Mouse (Mus musculus) embryo, embryonic 11.5 days (tissue): Measurements from ENCODE around the gene Sh3rf1.

Source experiments
- DNase-seq: peaks from one replicate; pipeline ENCODE4 v3.0.0-alpha.2; 2012; ENCODE audit warnings: low read depth, low spot score

The Sh3rf1 gene

DNA sequence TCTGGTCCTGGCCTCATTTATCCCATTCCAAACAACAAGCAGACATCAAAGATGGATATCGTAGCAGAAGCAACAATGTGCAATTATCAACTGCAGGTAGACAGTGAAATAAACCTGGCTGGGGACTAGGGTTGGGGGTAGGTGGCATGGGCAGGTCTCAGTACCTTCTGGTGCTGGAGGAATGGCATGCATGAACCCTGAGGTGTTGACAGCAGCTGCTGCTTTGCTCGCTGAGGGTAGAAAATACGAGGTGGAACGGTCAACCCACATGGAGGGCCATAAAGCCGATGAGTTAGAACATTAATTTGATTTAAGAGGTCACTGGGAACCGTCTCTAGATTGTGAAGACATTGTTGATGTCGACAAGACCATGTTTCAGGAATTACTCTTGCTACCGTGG is 98.8 kb downstream of the Sh3rf1 start:
- DNase-seq = no peak

DNA sequence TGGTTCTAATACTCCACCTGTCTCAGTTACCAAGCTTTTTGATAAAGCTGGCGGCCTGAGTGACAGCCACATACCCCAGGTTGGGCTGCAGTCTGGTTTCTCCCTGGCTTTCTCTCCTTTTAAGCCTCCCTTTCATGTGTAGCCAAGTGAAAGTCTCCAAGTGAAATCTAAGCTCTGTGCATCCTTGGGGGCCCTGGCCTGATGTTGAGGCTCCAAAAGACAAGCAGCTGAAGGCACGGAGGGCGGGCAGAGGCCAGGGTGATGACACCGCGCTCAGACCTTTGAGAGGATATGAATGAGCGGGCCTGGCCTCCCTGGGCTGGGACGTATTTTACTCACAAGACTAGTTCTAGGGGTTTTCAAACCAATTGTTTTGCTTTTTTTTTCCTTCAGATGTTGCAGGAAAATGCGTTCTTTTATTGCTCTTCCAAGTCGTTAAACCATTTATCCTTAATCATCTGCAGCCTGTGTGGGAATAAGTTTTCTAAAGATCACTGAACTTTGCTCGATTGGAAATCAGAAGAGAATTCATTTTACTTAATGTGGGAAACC is 100.8 kb downstream of the Sh3rf1 start:
- DNase-seq = no peak

GRCm38 (mm10) chr8:61325014-61325715 is 101.5 kb downstream of the Sh3rf1 start:
- no peak for DNase-seq

DNA sequence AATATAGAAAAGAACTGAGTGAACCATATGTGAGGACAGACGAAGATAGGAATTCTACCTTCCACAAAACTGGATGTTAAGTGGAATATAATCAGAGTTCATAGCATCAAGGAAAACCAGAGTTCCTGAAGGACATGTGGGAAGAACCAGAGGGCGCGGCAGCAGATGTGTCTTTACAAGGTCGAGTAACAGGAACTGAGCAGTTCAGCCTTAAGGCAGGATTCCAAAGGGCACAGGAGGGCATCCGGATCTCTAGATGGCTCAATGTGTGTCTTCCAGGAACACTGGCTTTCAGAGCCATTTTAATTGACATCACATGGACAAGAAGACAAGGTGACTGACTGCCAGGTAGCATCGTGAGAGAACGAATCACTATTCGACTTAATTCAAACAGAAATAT is 102.6 kb downstream of the Sh3rf1 start:
- DNase-seq = no peak

DNA sequence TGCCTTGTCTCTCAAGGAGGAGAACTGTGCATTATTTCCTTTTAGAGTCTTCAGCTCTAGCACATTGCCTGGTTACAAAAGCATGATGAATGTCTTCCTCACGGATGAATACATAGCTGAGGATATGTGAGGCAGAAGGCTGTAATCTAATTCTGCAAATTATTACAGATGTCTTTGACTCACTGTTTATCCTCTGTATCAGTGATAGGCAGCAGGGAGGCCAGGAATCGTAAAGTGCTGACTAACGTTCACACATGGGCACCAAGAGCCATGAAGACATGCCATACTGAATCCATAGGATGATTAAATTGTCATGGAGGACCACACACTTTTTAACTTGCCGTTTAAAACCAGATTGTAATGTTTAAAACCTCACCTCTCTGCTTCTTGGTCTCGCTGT is 103.7 kb downstream of the Sh3rf1 start:
- no peak for DNase-seq

GRCm38 (mm10) chr8:61339629-61340028 is 116.0 kb downstream of the Sh3rf1 start:
- no peak for DNase-seq

GRCm38 (mm10) chr8:61340283-61340984 is 116.8 kb downstream of the Sh3rf1 start:
- no peak for DNase-seq

- no peak for DNase-seq
These were observed 118.1 kb downstream of the Sh3rf1 start for GRCm38 (mm10) chr8:61341587-61342441.

GRCm38 (mm10) chr8:61342473-61343026 is 118.9 kb downstream of the Sh3rf1 start:
- DNase-seq = no peak

DNA sequence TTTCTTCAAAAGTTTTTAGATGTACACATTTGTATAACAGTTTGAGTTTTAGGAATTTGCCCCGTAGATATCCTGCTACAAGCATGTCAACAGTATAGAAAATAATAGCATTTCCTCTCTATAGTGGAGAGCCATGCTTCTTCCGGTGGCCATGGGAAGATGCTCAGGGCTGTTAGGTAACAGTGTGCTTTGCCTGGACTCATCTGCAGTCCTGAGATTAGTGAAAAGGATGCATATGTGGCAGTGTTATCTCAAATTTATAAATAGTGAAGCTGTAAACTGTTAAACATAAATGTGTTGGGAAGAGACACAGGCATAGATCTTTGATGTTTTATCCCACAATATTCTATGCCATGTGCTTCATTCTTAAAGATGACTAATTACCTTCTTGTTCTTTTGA is 120.8 kb downstream of the Sh3rf1 start:
- no peak for DNase-seq

DNA sequence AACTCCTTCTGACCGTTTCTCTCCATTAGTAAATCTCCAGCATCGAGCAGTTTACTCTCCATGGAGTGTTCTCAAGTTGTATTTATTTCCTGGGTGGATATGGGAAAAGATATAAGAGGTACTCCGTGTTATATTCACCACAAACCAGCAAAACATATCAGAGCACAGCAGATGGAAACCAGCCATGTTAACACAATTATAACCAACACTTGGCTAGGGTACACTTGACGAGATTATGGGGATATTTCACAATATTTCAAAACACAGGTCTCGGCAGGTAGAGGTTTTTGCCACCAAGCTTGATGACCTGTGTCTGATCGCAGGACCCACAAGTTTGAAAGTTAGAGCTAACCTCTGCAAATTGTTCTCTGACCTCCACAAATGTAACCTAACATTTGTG is 123.3 kb downstream of the Sh3rf1 start:
- no peak for DNase-seq

DNA sequence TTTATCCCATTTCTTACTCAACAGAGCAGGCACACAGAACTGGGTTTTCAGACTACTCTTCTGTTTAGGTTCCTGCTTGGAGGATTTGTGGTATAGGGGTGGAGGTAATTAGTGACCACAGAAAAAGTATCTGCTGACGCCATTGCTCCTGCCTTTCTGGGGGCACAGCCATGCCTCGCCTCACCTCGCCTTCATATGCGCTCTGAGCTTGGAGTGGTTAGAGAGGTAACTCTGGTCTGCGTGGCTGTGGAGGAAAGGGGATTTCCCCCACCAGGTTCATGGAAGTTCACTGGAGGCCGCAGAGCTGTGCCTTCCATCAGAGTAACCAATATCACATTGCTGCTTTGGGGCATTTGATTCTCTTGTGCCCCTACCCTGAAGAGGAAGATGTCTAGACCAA is 123.9 kb downstream of the Sh3rf1 start:
- no peak for DNase-seq

DNA sequence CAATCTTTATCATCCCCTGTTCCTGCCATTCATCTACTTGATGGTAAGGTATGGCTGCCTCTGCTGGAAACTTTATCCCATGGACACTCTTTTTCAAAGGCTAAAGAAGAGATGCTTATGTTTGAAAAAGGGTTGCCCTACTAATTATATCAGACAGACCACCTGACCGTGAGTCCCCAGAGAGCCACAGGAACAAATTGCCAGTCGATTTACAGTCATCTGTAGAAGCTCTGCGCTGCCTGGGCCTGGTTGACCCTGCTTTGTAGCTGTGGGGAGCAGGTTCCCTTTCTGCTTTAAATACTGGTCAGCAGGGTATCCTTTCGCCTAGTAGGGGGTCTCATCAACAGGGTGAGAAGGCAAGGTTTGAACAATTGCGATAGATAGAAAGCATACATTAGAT is 124.4 kb downstream of the Sh3rf1 start:
- no peak for DNase-seq

GRCm38 (mm10) chr8:61348518-61348917 is 124.8 kb downstream of the Sh3rf1 start:
- no peak for DNase-seq

- no peak for DNase-seq
These were observed 126.8 kb downstream of the Sh3rf1 start for GRCm38 (mm10) chr8:61350443-61350842.

- no peak for DNase-seq
These were observed 128.0 kb downstream of the Sh3rf1 start for GRCm38 (mm10) chr8:61351638-61352037.

- no peak for DNase-seq
These were observed 131.8 kb downstream of the Sh3rf1 start for GRCm38 (mm10) chr8:61355503-61355902.

DNA sequence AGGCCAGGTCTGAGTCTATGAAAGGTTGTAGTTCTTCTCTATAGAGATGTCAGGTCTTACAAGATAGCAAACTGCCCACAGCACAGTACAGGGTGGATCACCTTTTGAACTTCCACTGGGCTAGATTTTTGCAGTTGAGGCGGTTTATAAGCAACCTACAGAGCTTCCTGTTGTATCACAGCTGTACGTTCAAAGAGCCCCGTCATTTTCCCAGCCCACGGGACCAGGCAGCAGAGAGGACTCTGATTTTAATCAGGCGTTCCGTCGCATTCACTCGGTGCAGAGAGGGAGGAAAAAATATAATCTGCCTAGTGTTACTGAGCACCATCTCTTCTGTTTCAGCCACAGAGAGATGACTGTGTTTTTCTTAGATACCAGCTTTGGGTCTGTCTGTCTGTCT is 135.3 kb downstream of the Sh3rf1 start:
- DNase-seq = no peak

- DNase-seq = no peak
These were observed 136.2 kb downstream of the Sh3rf1 start for GRCm38 (mm10) chr8:61359851-61360272.

DNA sequence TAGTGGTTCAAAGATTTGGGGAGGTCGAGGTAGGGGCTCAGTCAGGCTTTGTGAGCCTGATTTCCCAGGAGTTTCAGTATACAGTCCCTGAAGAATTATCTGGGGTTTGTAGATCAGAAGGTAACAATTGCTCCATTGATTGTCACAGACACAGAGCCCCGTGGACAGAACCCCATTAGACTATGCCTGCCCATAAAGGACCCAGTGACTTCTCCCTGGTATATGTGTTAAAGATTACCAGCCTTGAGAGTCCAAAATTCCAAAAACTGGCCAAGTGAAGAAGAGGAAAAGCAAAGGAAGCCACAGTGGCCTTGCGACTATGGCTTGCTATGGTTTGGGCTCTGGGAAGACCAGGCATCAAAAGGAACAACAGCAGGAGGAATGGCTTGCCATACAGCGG is 136.7 kb downstream of the Sh3rf1 start:
- DNase-seq = no peak

GRCm38 (mm10) chr8:61361476-61361875 is 137.8 kb downstream of the Sh3rf1 start:
- no peak for DNase-seq
